Mouse (Mus musculus) C2C12 (cell line): ENCODE measurements around the gene Efna2.

Experiments
- CEBPB ChIP-seq: IDR thresholded peaks from one replicate; pipeline ENCODE4 v1.6.1; 2011; ENCODE audit warnings: low read depth, mild to moderate bottlenecking, control low read depth, moderate library complexity
- CTCF ChIP-seq: IDR thresholded peaks from one replicate; pipeline ENCODE4 v1.5.1; 2011; ENCODE audit not compliant: control insufficient read depth, insufficient read depth, insufficient read length
- FOSL1 ChIP-seq: IDR thresholded peaks from one replicate; pipeline ENCODE4 v1.8.0; 2011; ENCODE audit warnings: mild to moderate bottlenecking, low read length; ENCODE audit not compliant: poor library complexity, insufficient read depth, severe bottlenecking
- MAX ChIP-seq: IDR thresholded peaks from one replicate; pipeline ENCODE4 v1.6.1; 2011; ENCODE audit warnings: mild to moderate bottlenecking, control low read depth
- MYOD1 ChIP-seq: IDR thresholded peaks from one replicate; pipeline ENCODE4 v1.6.1; 2011; ENCODE audit warnings: low read depth; ENCODE audit not compliant: control insufficient read depth, insufficient read length
- MYOG ChIP-seq: IDR thresholded peaks from one replicate; pipeline ENCODE4 v1.6.1; 2011; ENCODE audit not compliant: control insufficient read depth, insufficient read length; ENCODE audit errors: extremely low read depth
- USF1 ChIP-seq: IDR thresholded peaks from one replicate; pipeline ENCODE4 v1.6.1; 2011; ENCODE audit warnings: low read depth, mild to moderate bottlenecking, control low read depth, moderate library complexity

- TF ChIP-seq CTCF (no peak), USF1 (no peak), MYOG (no peak), MYOD1 (no peak), MAX (no peak), CEBPB (no peak), FOSL1 (no peak)
Measured at GRCm38 (mm10) chr10:80193976-80194375, 14.7 kb downstream of the Efna2 start.
